Mouse (Mus musculus): Measurements from ENCODE around the gene Pcdh17.
A peak's percentile ranks its signal among the peaks of the same experiment; 100 is the strongest.

Pcdh17 gene

GRCm38 (mm10) chr14:84443288-84443686, at the start of gene Pcdh17:
TSS of gene Pcdh17 (plus strand) at chr14:84443563.
- DNase-seq (ENCODE audit: extremely low read depth, low read depth): no peak

GRCm38 (mm10) chr14:84397137-84397536, 46.2 kb upstream of the Pcdh17 start:
- DNase-seq (ENCODE audit: extremely low read depth, low read depth): no peak

- DNase-seq (ENCODE audit: extremely low read depth, low read depth): no peak
Measured at GRCm38 (mm10) chr14:84424736-84425135, 18.6 kb upstream of the Pcdh17 start.

GRCm38 (mm10) chr14:84426616-84427015, 16.7 kb upstream of the Pcdh17 start:
- no peak for DNase-seq (ENCODE audit: extremely low read depth, low read depth)

GRCm38 (mm10) chr14:84438066-84438770, 5.1 kb upstream of the Pcdh17 start:
- peak; percentile 26 for DNase-seq (ENCODE audit: extremely low read depth, low read depth)

- DNase-seq (ENCODE audit: extremely low read depth, low read depth): peak; percentile 4
Measured at GRCm38 (mm10) chr14:84440903-84441302, 2.5 kb upstream of the Pcdh17 start.

- DNase-seq (ENCODE audit: extremely low read depth, low read depth): no peak
Measured at GRCm38 (mm10) chr14:84442528-84443287, 655 bp upstream of the Pcdh17 start.

- DNase-seq (ENCODE audit: extremely low read depth, low read depth): no peak
Measured at GRCm38 (mm10) chr14:84443761-84444160, 398 bp downstream of the Pcdh17 start.

GRCm38 (mm10) chr14:84444276-84444662, 906 bp downstream of the Pcdh17 start:
- DNase-seq (ENCODE audit: extremely low read depth, low read depth): no peak

GRCm38 (mm10) chr14:84444663-84445502, 1.5 kb downstream of the Pcdh17 start:
- no peak for DNase-seq (ENCODE audit: extremely low read depth, low read depth)

GRCm38 (mm10) chr14:84445503-84446410, 2.4 kb downstream of the Pcdh17 start:
- DNase-seq (ENCODE audit: extremely low read depth, low read depth): no peak

GRCm38 (mm10) chr14:84446411-84446915, 3.1 kb downstream of the Pcdh17 start:
- DNase-seq (ENCODE audit: extremely low read depth, low read depth): no peak

GRCm38 (mm10) chr14:84446941-84447641, 3.7 kb downstream of the Pcdh17 start:
- DNase-seq (ENCODE audit: extremely low read depth, low read depth): no peak

- no peak for DNase-seq (ENCODE audit: extremely low read depth, low read depth)
Measured at GRCm38 (mm10) chr14:84447661-84448380, 4.5 kb downstream of the Pcdh17 start.

GRCm38 (mm10) chr14:84448381-84448771, 5.0 kb downstream of the Pcdh17 start:
- no peak for DNase-seq (ENCODE audit: extremely low read depth, low read depth)

- DNase-seq (ENCODE audit: extremely low read depth, low read depth): no peak
Measured at GRCm38 (mm10) chr14:84454074-84454845, 10.9 kb downstream of the Pcdh17 start.

- DNase-seq (ENCODE audit: extremely low read depth, low read depth): no peak
Measured at GRCm38 (mm10) chr14:84475491-84475890, 32.1 kb downstream of the Pcdh17 start.

GRCm38 (mm10) chr14:84476336-84476735, 33.0 kb downstream of the Pcdh17 start:
- DNase-seq (ENCODE audit: extremely low read depth, low read depth): no peak

GRCm38 (mm10) chr14:84476906-84477305, 33.5 kb downstream of the Pcdh17 start:
- no peak for DNase-seq (ENCODE audit: extremely low read depth, low read depth)
